Mouse (Mus musculus) layer of hippocampus, adult 9-10 months (tissue): Measurements from ENCODE around the gene Abhd14b.
"Not testable (repeated sequence)": the region's sequence is repeated elsewhere in the genome, so short reads cannot be mapped to it uniquely, and the experiment has no call there.

ENCODE experiments used
- DNase-seq: peaks from one replicate; pipeline ENCODE4 v3.0.0; 2022; ENCODE audit warnings: low spot score

Abhd14b gene

GRCm38 (mm10) chr9:106476002-106476923, 29.0 kb downstream of the Abhd14b start:
- DNase-seq = no peak

- peak; percentile 98 for DNase-seq
Measured at GRCm38 (mm10) chr9:106476924-106477484, 29.7 kb downstream of the Abhd14b start, which contains the start of gene Parp3. Gene Parp3 (minus strand): TSS chr9:106476949.

GRCm38 (mm10) chr9:106477649-106478048, 30.4 kb downstream of the Abhd14b start:
- no peak for DNase-seq

GRCm38 (mm10) chr9:106478101-106478500, 30.8 kb downstream of the Abhd14b start:
- no peak for DNase-seq

- no peak for DNase-seq
Measured at GRCm38 (mm10) chr9:106480541-106480940, 33.3 kb downstream of the Abhd14b start.

GRCm38 (mm10) chr9:106481075-106481474, 33.8 kb downstream of the Abhd14b start:
- no peak for DNase-seq

GRCm38 (mm10) chr9:106481676-106482075, 34.4 kb downstream of the Abhd14b start:
- DNase-seq = no peak

- DNase-seq = no peak
Measured at GRCm38 (mm10) chr9:106482578-106483115, 35.4 kb downstream of the Abhd14b start.

- no peak for DNase-seq
Measured at GRCm38 (mm10) chr9:106483136-106483535, 35.9 kb downstream of the Abhd14b start.

- DNase-seq = no peak
Measured at GRCm38 (mm10) chr9:106483606-106484005, 36.3 kb downstream of the Abhd14b start.

- no peak for DNase-seq
Measured at GRCm38 (mm10) chr9:106485076-106485475, 37.8 kb downstream of the Abhd14b start.

GRCm38 (mm10) chr9:106487602-106488001, 40.3 kb downstream of the Abhd14b start:
- not testable (repeated sequence) for DNase-seq

- no peak for DNase-seq
Measured at GRCm38 (mm10) chr9:106499667-106500066, 52.4 kb downstream of the Abhd14b start, which contains the start of gene Iqcf1. Gene Iqcf1 (plus strand): TSS chr9:106499967.

GRCm38 (mm10) chr9:106501846-106502245, 54.6 kb downstream of the Abhd14b start:
- DNase-seq = no peak
